Mouse (Mus musculus) kidney, postnatal 14 days (tissue): Measurements from ENCODE around the gene Mtcp1.

ENCODE experiments used
- DNase-seq: peaks from one replicate; pipeline ENCODE4 v3.0.0; 2022; ENCODE audit warnings: mixed read lengths

Mtcp1 gene

GRCm38 (mm10) chrX:75415936-75416785, at the start of gene Mtcp1, which contains the start of the genes Cmc4 and Brcc3:
TSS of gene Mtcp1 (minus strand) at chrX:75416588.
TSS of gene Cmc4 (minus strand) at chrX:75416584.
TSS of gene Brcc3 (plus strand) at chrX:75416628.
- peak; percentile 93 for DNase-seq

GRCm38 (mm10) chrX:75454597-75454996, 38.2 kb upstream of the Mtcp1 start:
- DNase-seq: no peak

GRCm38 (mm10) chrX:75409711-75410110, 6.7 kb downstream of the Mtcp1 start:
- no peak for DNase-seq

GRCm38 (mm10) chrX:75403350-75403749, 13.0 kb downstream of the Mtcp1 start:
- DNase-seq: no peak

- DNase-seq: no peak
Measured at GRCm38 (mm10) chrX:75402668-75403067, 13.7 kb downstream of the Mtcp1 start.

GRCm38 (mm10) chrX:75399471-75399870, 16.9 kb downstream of the Mtcp1 start:
- no peak for DNase-seq

GRCm38 (mm10) chrX:75382195-75382771, 34.1 kb downstream of the Mtcp1 start, which contains the start of the genes Fundc2 and F8:
TSS of gene Fundc2 (plus strand) at chrX:75382399.
TSS of gene F8 (minus strand) at chrX:75382615.
- DNase-seq: peak; percentile 86

GRCm38 (mm10) chrX:75381699-75382098, 34.7 kb downstream of the Mtcp1 start:
- no peak for DNase-seq

GRCm38 (mm10) chrX:75381176-75381575, 35.2 kb downstream of the Mtcp1 start:
- DNase-seq: no peak

- no peak for DNase-seq
Measured at GRCm38 (mm10) chrX:75376815-75377214, 39.6 kb downstream of the Mtcp1 start.

- peak; percentile 59 for DNase-seq
Measured at GRCm38 (mm10) chrX:75372666-75373425, 43.5 kb downstream of the Mtcp1 start.

- DNase-seq: peak; percentile 25
Measured at GRCm38 (mm10) chrX:75370197-75370596, 46.2 kb downstream of the Mtcp1 start.
